Mouse (Mus musculus): Measurements from ENCODE around the gene Fam209. TPM values are rescaled to one million over a fixed set of nuclear protein-coding genes. Genes with fewer than 3 reads are reported as not detected.

Gene Fam209
- polyA plus RNA-seq, 1 experiment = not detected

GRCm38 (mm10) chr2:172452031-172452430 is 20.3 kb upstream of the Fam209 start:
- no peak overlapping the region for H3ac ChIP-seq (ENCODE audit: control insufficient read depth, insufficient read length, low read depth)
- no peaks in the 10 kb centered on the region for H3K79me3 ChIP-seq (ENCODE audit: low read depth)
- no peaks in the 10 kb centered on the region for H3K27me3 ChIP-seq (ENCODE audit: control insufficient read depth, insufficient read depth, insufficient read length)
- no peak for TF ChIP-seq USF1 (IDR thresholded peaks at IDR 0.05; ENCODE audit: low read depth)
- no peak for TF ChIP-seq CEBPB (IDR thresholded peaks at IDR 0.05; ENCODE audit: low read depth)
- no peak for TF ChIP-seq MYOD1 (IDR thresholded peaks at IDR 0.05; ENCODE audit: control insufficient read depth, insufficient read length, low read depth)
- TF ChIP-seq FOSL1 (IDR thresholded peaks at IDR 0.05; ENCODE audit: insufficient read depth, low read length, poor library complexity, severe bottlenecking) = no peak
- no peak for TF ChIP-seq CTCF (IDR thresholded peaks at IDR 0.05; ENCODE audit: control insufficient read depth, insufficient read depth, insufficient read length)
- TF ChIP-seq MAX (IDR thresholded peaks at IDR 0.05) = no peak
- TF ChIP-seq MYOG (IDR thresholded peaks at IDR 0.05; ENCODE audit: control insufficient read depth, extremely low read depth, insufficient read length) = no peak
- H3K4me3 ChIP-seq (ENCODE audit: insufficient read depth, poor library complexity, severe bottlenecking) = no peak overlapping the region
- no peaks in the 10 kb centered on the region for H3K79me2 ChIP-seq (ENCODE audit: control insufficient read depth, insufficient read depth)
- peaks cover 48% of the 10 kb centered on the region for H3K36me3 ChIP-seq (ENCODE audit: control insufficient read depth, insufficient read depth)

- H3K27me3 ChIP-seq (ENCODE audit: control insufficient read depth, insufficient read depth, insufficient read length) = no peaks in the 10 kb centered on the region
- no peaks in the 10 kb centered on the region for H3K79me2 ChIP-seq (ENCODE audit: control insufficient read depth, insufficient read depth)
- TF ChIP-seq MYOD1 (IDR thresholded peaks at IDR 0.05; ENCODE audit: control insufficient read depth, insufficient read length, low read depth) = no peak
- no peak for TF ChIP-seq MYOG (IDR thresholded peaks at IDR 0.05; ENCODE audit: control insufficient read depth, extremely low read depth, insufficient read length)
- TF ChIP-seq CTCF (IDR thresholded peaks at IDR 0.05; ENCODE audit: control insufficient read depth, insufficient read depth, insufficient read length) = no peak
- TF ChIP-seq CEBPB (IDR thresholded peaks at IDR 0.05; ENCODE audit: low read depth) = no peak
- TF ChIP-seq USF1 (IDR thresholded peaks at IDR 0.05; ENCODE audit: low read depth) = no peak
- no peak for TF ChIP-seq FOSL1 (IDR thresholded peaks at IDR 0.05; ENCODE audit: insufficient read depth, low read length, poor library complexity, severe bottlenecking)
- TF ChIP-seq MAX (IDR thresholded peaks at IDR 0.05) = no peak
- H3K79me3 ChIP-seq (ENCODE audit: low read depth) = no peaks in the 10 kb centered on the region
- no peak overlapping the region for H3ac ChIP-seq (ENCODE audit: control insufficient read depth, insufficient read length, low read depth)
- H3K36me3 ChIP-seq (ENCODE audit: control insufficient read depth, insufficient read depth) = peaks cover 48% of the 10 kb centered on the region
- no peak overlapping the region for H3K4me3 ChIP-seq (ENCODE audit: insufficient read depth, poor library complexity, severe bottlenecking)
These were observed 19.9 kb upstream of the Fam209 start for GRCm38 (mm10) chr2:172452458-172452857.

GRCm38 (mm10) chr2:172458496-172458895 is 13.8 kb upstream of the Fam209 start, which contains the start of gene Gcnt7:
TSS of gene Gcnt7 (minus strand) at chr2:172458596.
- Histone ChIP-seq H3ac (ENCODE audit: control insufficient read depth, insufficient read length, low read depth) (no peak within 1 kb of the TSS), H3K79me3 (ENCODE audit: low read depth) (no peaks in the 10 kb centered on the region), H3K4me3 (ENCODE audit: insufficient read depth, poor library complexity, severe bottlenecking) (no peak within 1 kb of the TSS), H3K36me3 (ENCODE audit: control insufficient read depth, insufficient read depth) (peaks cover 12% of the 10 kb centered on the region), H3K79me2 (ENCODE audit: control insufficient read depth, insufficient read depth) (no peaks in the 10 kb centered on the region), H3K27me3 (ENCODE audit: control insufficient read depth, insufficient read depth, insufficient read length) (no peaks in the 10 kb centered on the region)
- TF ChIP-seq MYOG (IDR thresholded peaks at IDR 0.05; ENCODE audit: control insufficient read depth, extremely low read depth, insufficient read length) = no peak
- no peak for TF ChIP-seq USF1 (IDR thresholded peaks at IDR 0.05; ENCODE audit: low read depth)
- TF ChIP-seq FOSL1 (IDR thresholded peaks at IDR 0.05; ENCODE audit: insufficient read depth, low read length, poor library complexity, severe bottlenecking) = no peak
- TF ChIP-seq MAX (IDR thresholded peaks at IDR 0.05) = no peak
- TF ChIP-seq MYOD1 (IDR thresholded peaks at IDR 0.05; ENCODE audit: control insufficient read depth, insufficient read length, low read depth) = no peak
- no peak for TF ChIP-seq CTCF (IDR thresholded peaks at IDR 0.05; ENCODE audit: control insufficient read depth, insufficient read depth, insufficient read length)
- TF ChIP-seq CEBPB (IDR thresholded peaks at IDR 0.05; ENCODE audit: low read depth) = no peak

- H3K79me2 ChIP-seq (ENCODE audit: control insufficient read depth, insufficient read depth) = no peaks in the 10 kb centered on the region
- H3ac ChIP-seq (ENCODE audit: control insufficient read depth, insufficient read length, low read depth) = no peak overlapping the region
- TF ChIP-seq USF1 (IDR thresholded peaks at IDR 0.05; ENCODE audit: low read depth) (no peak), CEBPB (IDR thresholded peaks at IDR 0.05; ENCODE audit: low read depth) (no peak), MAX (IDR thresholded peaks at IDR 0.05) (no peak), MYOD1 (IDR thresholded peaks at IDR 0.05; ENCODE audit: control insufficient read depth, insufficient read length, low read depth) (no peak), CTCF (IDR thresholded peaks at IDR 0.05; ENCODE audit: control insufficient read depth, insufficient read depth, insufficient read length) (no peak), FOSL1 (IDR thresholded peaks at IDR 0.05; ENCODE audit: insufficient read depth, low read length, poor library complexity, severe bottlenecking) (no peak), MYOG (IDR thresholded peaks at IDR 0.05; ENCODE audit: control insufficient read depth, extremely low read depth, insufficient read length) (no peak)
- H3K36me3 ChIP-seq (ENCODE audit: control insufficient read depth, insufficient read depth) = peaks cover 27% of the 10 kb centered on the region
- H3K4me3 ChIP-seq (ENCODE audit: insufficient read depth, poor library complexity, severe bottlenecking) = no peak overlapping the region
- no peaks in the 10 kb centered on the region for H3K79me3 ChIP-seq (ENCODE audit: low read depth)
- H3K27me3 ChIP-seq (ENCODE audit: control insufficient read depth, insufficient read depth, insufficient read length) = no peaks in the 10 kb centered on the region
These were observed 11.7 kb upstream of the Fam209 start for GRCm38 (mm10) chr2:172460647-172461046.

- no peak for TF ChIP-seq CTCF (IDR thresholded peaks at IDR 0.05; ENCODE audit: control insufficient read depth, insufficient read depth, insufficient read length)
- no peak for TF ChIP-seq MAX (IDR thresholded peaks at IDR 0.05)
- no peak for TF ChIP-seq CEBPB (IDR thresholded peaks at IDR 0.05; ENCODE audit: low read depth)
- no peaks in the 10 kb centered on the region for H3K79me3 ChIP-seq (ENCODE audit: low read depth)
- no peaks in the 10 kb centered on the region for H3K79me2 ChIP-seq (ENCODE audit: control insufficient read depth, insufficient read depth)
- no peak overlapping the region for H3ac ChIP-seq (ENCODE audit: control insufficient read depth, insufficient read length, low read depth)
- no peak overlapping the region for H3K4me3 ChIP-seq (ENCODE audit: insufficient read depth, poor library complexity, severe bottlenecking)
- H3K27me3 ChIP-seq (ENCODE audit: control insufficient read depth, insufficient read depth, insufficient read length) = no peaks in the 10 kb centered on the region
- H3K36me3 ChIP-seq (ENCODE audit: control insufficient read depth, insufficient read depth) = peaks cover 29% of the 10 kb centered on the region
These were observed 9.5 kb upstream of the Fam209 start for GRCm38 (mm10) chr2:172462813-172463212.

Data from C2C12 (cell line).